Mouse (Mus musculus): ENCODE measurements around the gene Sun3. TPM values are rescaled to one million over a fixed set of nuclear protein-coding genes. Genes with fewer than 3 reads are reported as not detected.

Sun3 gene
- polyA plus RNA-seq, 1 experiment from 2014 or later, result 0.13 TPM

GRCm38 (mm10) chr11:8970509-8970908 is 78.3 kb downstream of the Sun3 start:
- ATAC-seq (ENCODE audit: low read depth), result no peak
- Histone ChIP-seq H3K36me3 (ENCODE audit: control insufficient read depth, insufficient read depth, low read length) (no peaks in the 10 kb centered on the region), H3K9ac (ENCODE audit: low read length) (no peak overlapping the region), H3K4me3 (ENCODE audit: low read length) (no peak overlapping the region), H3K4me1 (replicated peaks; ENCODE audit: control insufficient read depth, insufficient read depth, low read length) (no peaks in the 10 kb centered on the region), H3K27ac (ENCODE audit: low read length) (no peak overlapping the region), H3K27me3 (ENCODE audit: control insufficient read depth, insufficient read depth, low read depth, low read length) (no peaks in the 10 kb centered on the region), H3K4me2 (ENCODE audit: low read depth, low read length) (no peak overlapping the region), H3K9me3 (ENCODE audit: control insufficient read depth, low read length) (no peaks in the 10 kb centered on the region)
- WGBS, result 31% methylated on average over 9 of the region's 9 CpGs

- no peak for ATAC-seq (ENCODE audit: low read depth)
- 95% methylated on average over 7 of the region's 7 CpGs for WGBS
- H3K4me2 ChIP-seq (ENCODE audit: low read depth, low read length), result no peak overlapping the region
Observed at GRCm38 (mm10) chr11:8968094-8968493, 80.7 kb downstream of the Sun3 start.

More at GRCm38 (mm10) chr11:8968094-8968493, 80.7 kb downstream of the Sun3 start:
- H3K9ac ChIP-seq (ENCODE audit: low read length), result no peak overlapping the region
- no peak overlapping the region for H3K27ac ChIP-seq (ENCODE audit: low read length)
- H3K9me3 ChIP-seq (ENCODE audit: control insufficient read depth, low read length), result no peaks in the 10 kb centered on the region
- no peak overlapping the region for H3K4me3 ChIP-seq (ENCODE audit: low read length)
- no peaks in the 10 kb centered on the region for H3K27me3 ChIP-seq (ENCODE audit: control insufficient read depth, insufficient read depth, low read depth, low read length)
- no peaks in the 10 kb centered on the region for H3K36me3 ChIP-seq (ENCODE audit: control insufficient read depth, insufficient read depth, low read length)
- H3K4me1 ChIP-seq (replicated peaks; ENCODE audit: control insufficient read depth, insufficient read depth, low read length), result no peaks in the 10 kb centered on the region

Other genes with a start within 250 kb of the Sun3 start
- 0.06 and 0.18 TPM in 2 replicates for gene Pkd1l1, start 75.7 kb downstream of the Sun3 start, polyA plus RNA-seq (2015; fragmentation: Nextera tagmentation; extraction: Ambion mirVana)
- 15.6 and 17.3 TPM in 2 replicates for gene Hus1, start 37.8 kb downstream of the Sun3 start, polyA plus RNA-seq (2015; fragmentation: Nextera tagmentation; extraction: Ambion mirVana)
- gene Gm11992, start 397 bp downstream of the Sun3 start, polyA plus RNA-seq (2015; fragmentation: Nextera tagmentation; extraction: Ambion mirVana), result 2.8 and 3.5 TPM in 2 replicates
- 15.6 and 16.8 TPM in 2 replicates for gene Upp1, start 69.1 kb upstream of the Sun3 start, polyA plus RNA-seq (2015; fragmentation: Nextera tagmentation; extraction: Ambion mirVana)
- gene Abca13, start 143.0 kb upstream of the Sun3 start, polyA plus RNA-seq (2015; fragmentation: Nextera tagmentation; extraction: Ambion mirVana), result 0.05 and 0.13 TPM in 2 replicates

Measured in lung, embryonic 16.5 days (tissue).